Mouse (Mus musculus) frontal cortex, postnatal 14 days (tissue): Measurements from ENCODE around the gene Ccdc69.
"Not testable (repeated sequence)": the region's sequence is repeated elsewhere in the genome, so short reads cannot be mapped to it uniquely, and the experiment has no call there.

ENCODE experiments used
- DNase-seq, 2 experiments: peaks; one replicate each; pipeline ENCODE4 v3.0.0; 2022; ENCODE audit warnings: low spot score in 2 of 2

Ccdc69 gene

DNA sequence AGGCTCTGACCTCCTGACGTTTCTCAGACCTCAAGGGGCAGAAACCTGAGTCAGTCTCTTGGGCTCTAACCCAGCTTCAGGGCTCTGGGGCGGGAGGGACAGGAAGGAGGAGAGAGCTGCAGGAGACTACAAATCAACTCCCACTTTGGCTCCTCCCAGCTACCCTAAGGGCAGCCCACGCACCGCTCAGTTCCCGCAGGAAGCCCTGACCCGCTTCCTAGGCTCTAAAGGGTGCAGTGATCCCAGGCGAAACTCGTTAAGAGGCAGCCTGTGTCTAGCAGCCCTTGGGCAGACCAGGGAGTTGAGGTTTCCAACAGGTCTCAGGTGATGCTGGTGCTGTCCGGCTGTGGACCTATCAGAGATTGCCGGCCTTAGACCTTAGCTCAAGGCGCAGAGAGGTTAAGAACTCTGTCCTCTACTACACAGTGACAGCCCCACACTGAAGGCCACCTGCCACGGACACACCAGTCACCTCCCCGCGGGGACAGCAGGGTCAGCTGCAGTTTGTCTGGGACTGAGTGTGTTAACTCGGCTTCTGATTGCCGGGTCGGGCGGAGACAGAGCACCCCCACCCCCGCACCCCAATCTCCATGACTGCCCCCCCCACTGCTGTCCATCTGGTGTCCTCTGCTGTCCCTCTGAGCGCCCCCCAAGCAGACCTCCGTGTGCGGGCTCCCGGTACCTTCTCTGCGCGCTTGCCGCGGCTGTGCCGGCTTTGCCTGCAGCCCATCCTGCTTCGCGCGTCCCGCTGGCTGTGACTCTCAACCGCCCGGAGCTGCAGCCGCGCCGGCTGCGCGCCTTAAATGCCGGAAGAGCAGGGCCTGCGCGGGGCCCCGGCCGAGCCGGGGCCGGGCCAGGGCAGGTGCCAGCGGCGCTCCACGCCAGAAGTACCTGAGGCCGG, at the start of gene Ccdc69:
TSS of gene Ccdc69 (minus strand) at position 801 of the 901 bp plus-strand sequence.
- no peak for DNase-seq

- no peak for DNase-seq
Observed at GRCm38 (mm10) chr11:55126663-55127062, 48.7 kb upstream of the Ccdc69 start.

GRCm38 (mm10) chr11:55121430-55121829, 43.5 kb upstream of the Ccdc69 start:
- DNase-seq = no peak

- no peak for DNase-seq
Observed at GRCm38 (mm10) chr11:55120821-55121271, 42.9 kb upstream of the Ccdc69 start.

GRCm38 (mm10) chr11:55120279-55120678, 42.3 kb upstream of the Ccdc69 start:
- no peak for DNase-seq

DNA sequence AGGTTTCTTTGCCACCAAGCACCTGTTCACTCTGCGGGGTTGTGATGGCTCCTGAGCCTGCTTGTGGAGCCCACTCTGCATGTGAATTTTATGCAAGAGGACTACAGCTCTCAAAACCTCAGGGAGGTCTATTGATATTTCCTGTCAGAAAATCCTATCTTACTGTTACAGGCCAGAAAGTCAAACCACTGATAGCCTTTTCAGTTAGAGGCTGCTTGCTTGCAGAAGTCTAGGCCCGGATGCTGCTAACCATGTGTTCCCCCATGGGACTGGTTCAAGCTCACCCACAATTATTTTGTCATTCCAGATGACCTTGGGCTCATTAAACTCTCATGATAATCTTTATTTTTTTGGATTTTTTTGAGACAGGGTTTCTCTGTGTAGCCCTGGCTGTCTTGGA, 39.1 kb upstream of the Ccdc69 start:
- no peak for DNase-seq

DNA sequence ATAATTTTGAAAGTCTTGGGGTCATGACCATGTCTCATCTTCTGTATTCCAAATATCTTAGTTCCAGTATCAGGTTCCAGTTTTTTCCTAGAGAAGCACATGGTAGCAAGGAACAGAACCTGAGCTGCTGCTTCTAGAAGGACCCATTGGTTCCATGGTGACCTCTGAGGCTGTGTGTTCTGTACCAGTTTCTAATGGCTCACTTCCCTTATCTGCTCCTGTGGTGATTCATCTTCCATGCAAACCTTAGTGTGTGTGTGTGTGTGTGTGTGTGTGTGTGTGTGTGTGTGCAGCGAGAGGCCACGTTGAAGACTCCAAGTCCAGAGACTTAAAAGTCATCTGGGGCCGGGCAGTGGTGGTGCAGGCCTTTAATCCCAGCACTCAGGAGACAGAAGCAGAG, 38.1 kb upstream of the Ccdc69 start:
- DNase-seq = no peak

- DNase-seq = no peak
Observed at GRCm38 (mm10) chr11:55114291-55114690, 36.4 kb upstream of the Ccdc69 start.

DNA sequence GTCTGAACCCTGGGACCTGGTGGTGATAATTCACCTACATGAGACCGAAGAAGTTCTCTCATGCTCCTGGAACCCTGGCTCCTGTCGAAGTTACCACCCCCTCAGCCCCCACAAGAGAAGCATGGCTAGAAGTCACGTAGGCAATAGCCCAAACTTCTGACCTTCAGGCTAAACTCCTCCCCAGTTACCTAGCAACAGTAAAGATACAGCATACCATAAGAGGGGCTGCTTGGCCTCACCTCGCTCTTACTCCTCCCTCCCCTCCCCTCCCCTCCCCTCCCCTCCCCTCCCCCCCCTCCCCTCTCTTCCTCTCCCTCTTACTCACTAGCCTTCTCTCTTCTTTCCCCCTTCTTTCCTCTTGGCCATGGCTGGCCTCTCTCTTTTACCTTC, 35.9 kb upstream of the Ccdc69 start:
- not testable (repeated sequence) for DNase-seq

GRCm38 (mm10) chr11:55113209-55113860, 35.4 kb upstream of the Ccdc69 start:
- no peak for DNase-seq

DNA sequence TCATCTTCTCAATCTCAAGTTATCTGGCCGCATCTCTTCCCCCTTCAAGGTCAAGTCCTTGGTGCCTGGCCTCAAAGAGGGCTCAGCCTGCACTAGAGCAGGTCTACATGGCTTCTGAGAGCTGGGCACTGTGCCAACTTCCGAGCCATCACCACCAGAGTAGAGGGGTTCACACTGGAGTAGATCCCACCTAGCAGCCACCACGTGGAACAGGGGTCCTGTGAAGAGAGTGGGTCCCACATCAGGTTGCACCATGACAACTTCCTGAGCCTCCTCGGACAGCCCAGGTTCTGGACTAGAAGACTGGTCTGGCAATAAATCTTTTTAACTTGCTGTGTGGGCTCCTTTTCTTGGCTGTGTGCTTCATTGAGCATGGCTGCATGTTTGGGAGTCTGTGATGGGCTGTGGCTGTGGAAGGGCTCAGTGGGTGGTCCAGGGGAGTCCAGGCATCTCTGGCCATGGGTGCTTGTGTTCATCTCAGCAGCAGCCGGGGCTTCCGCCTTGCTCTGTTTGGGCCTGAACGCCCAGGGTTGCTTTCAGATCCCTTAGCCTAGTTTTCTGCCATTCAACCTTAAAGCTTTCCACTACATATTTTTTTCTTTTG, 32.7 kb upstream of the Ccdc69 start:
- no peak for DNase-seq

DNA sequence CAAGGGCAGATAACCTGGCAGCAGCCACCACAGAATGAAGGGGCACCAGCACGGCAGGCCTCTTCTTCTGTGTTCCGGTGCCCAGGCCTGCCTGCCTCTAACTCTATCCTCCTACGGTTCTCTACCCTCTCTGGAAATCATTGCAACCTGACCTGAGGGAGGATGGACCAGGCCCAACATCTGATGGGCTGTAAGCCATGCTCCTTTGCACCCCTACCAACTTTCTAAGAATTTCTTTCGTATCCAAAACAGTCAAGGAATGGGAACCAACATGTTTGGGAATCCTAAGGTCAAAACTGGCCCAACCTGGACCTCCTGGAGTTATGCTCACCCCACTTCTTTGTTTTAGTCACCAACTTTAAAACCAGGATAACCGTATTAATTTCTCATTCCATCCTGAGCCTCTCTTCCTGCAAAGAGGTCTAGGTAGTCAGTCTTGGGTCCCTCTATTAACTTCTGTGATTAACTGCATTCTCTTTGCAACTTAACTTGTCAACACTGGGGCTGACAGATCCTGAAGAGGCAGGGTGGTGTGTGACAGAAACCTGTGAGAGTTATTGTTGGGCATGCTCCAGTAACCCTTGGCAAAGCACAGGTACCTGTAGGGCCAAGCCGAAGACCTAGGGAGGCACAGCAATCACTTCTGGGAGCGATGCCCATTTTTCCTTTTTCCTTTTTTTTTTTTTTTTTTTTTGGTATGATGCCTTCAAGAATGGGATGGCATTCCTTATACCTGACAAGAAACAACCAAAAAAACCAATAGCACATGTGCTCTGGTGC, 31.8 kb upstream of the Ccdc69 start:
- DNase-seq = no peak

- no peak for DNase-seq
Observed at GRCm38 (mm10) chr11:55106636-55107035, 28.7 kb upstream of the Ccdc69 start.

DNA sequence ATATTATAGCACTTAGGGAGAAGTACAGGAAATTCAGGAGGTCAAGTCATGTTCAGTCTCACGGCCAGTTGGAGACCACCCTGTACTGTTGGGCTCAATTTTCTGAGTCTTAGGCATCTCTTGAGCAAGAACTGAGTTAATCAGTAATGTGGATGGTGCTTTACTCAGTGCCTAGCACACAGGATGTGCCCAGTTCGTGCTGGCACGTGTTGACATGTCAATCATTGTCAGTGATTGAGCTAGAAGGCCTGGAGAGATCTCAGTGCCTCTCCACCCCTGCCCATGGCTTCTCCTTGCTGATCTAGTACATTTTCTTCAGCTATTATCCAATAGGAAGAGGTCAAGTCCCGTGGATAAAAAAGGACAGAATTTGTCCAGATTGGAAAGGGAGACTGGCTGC, 27.5 kb upstream of the Ccdc69 start:
- no peak for DNase-seq

DNA sequence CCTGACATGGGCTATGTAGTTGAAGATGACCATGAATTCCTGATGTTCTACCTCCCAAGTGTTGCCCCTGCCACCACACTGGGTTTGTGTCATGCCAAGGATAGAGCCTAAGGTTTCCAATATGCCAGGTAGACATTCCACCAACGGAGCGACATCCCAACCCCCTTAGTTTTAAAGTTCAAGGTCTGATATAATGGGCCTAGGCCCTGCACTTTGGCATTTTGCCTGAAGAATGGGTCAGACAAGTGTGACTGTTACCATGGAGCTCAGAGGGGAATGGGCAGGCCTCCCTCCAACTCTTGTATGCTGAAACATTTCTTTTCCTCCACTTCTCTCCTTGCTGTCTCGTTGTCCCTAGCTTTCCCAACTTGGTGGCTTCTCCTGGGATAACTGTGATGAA, 25.3 kb upstream of the Ccdc69 start:
- DNase-seq = no peak

GRCm38 (mm10) chr11:55102015-55102414, 24.1 kb upstream of the Ccdc69 start:
- no peak for DNase-seq

- no peak for DNase-seq
Observed at GRCm38 (mm10) chr11:55099868-55100267, 21.9 kb upstream of the Ccdc69 start.

DNA sequence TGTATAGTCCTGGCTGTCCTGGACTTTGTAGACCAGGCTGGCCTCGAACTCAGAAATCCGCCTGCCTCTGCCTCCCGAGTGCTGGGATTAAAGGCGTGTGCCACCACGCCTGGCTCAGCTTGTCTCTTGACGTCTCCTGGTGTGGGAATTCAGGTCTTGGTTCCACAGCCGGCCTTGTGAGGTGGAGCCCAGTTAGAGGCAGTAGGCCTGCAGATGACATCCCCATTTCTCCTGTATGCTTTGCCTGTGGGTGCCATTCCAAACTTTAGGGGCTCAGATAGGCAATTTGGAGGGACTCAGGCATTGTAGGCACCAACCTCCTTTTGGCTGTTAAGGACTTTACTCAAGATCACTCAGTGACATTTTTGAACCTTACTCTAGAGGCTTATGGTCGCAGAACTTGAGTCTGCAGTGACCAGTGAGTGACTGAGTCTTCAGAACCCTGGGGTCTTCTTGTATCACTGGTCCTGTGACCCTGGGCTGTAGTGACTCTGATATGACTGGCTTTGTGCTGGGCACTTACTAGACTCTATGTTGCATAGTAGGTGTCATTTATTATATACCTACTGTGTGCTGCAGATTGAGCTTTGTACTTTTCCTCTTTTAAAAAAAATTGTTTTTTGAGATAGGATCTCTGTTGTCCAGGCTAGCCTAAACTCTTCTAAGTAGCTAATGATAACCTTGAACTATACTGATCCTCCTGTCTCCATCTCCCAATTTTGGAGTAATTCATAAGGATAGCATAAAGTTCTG, 21.3 kb upstream of the Ccdc69 start:
- no peak for DNase-seq

DNA sequence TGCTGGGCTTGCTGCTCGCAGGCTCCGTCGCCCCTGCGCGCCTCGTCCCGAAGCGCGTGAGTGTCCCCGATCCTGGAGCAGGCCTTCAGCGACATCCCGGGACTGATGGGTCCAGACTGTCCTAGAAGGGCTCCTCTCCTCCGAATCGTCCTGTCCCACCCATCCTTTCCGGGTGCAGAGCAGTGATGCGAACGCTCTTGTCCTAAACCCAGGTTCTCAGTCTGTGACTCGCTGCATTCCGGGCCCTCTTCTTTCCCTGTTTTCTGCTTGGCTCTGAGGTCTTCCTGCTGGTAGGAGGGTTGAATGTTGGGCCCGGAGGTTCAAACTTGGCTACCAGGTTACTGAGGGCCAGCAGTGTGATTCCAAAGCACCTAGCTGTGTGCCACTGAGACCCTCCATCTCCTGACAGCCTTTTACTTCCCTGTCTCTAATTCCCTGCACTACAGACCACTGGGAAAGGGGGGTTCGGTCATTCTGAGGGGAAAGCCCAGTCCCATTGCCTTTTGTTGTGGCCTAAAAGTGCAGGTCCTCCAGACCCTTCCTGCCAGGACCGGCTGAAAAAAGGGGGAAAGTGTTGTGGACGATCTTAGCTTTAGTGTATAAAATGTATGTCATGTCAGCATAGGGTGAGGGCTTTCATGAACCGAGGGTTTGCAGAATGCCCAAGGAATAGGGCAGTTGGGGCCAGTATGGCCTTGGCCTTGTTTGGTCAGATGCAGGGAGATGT, 20.4 kb upstream of the Ccdc69 start:
- no peak for DNase-seq

DNA sequence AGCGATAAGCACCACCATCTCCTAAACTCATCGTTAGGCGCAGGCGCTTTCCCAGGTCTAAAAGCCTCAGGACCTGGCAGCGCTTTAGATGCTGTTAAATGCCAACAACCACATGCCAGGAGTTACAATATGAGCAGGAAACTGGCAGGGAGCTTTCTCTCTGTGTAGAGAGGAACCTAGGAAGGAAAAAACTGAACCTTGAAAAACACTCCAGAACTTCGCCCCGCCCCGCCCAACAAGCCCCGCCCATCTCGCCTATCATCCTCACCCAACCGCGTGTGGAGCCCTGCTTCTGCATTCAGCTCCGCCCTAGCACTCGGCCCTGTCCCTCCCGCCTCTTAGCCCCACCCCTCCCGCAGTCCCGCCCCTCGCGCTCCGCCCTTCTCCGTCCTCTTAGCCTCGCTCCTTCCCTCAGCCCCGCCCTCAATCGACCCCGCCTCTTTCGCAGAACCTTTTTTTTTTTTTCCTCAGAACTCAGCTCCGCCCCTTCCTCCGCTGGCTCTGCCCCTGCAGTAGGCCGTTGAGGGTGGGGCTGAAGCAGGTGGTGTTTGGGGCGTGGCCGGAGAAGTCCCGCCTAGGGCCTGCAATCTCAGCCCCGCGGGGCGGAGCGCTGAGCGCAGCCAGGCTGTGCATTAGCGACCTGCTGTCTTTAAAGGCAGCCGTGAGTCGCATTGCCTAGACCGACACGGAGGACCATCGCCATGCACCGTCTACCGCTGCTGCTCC, 19.7 kb upstream of the Ccdc69 start, which contains the start of gene Gm2a:
TSS of gene Gm2a (plus strand) at position 653 of the 726 bp plus-strand sequence.
- peak; percentile 89 to 90 for DNase-seq
